Mouse (Mus musculus) frontal cortex, postnatal 25 days (tissue): Measurements from ENCODE around the gene Vmn1r49.
"Not testable (repeated sequence)": the region's sequence is repeated elsewhere in the genome, so short reads cannot be mapped to it uniquely, and the experiment has no call there.

Experiments
- DNase-seq, 2 experiments: peaks; one replicate each; pipeline ENCODE4 v3.0.0; 2022; ENCODE audit warnings: low spot score in 2 of 2

The Vmn1r49 gene

GRCm38 (mm10) chr6:90078406-90078805 lies at the start of gene Vmn1r49:
TSS of gene Vmn1r49 (minus strand) at chr6:90078506.
- DNase-seq, result no peak

GRCm38 (mm10) chr6:90122296-90122695 lies 44.0 kb upstream of the Vmn1r49 start, which contains the start of gene Vmn1r51:
TSS of gene Vmn1r51 (plus strand) at chr6:90122596.
- DNase-seq, result not testable (repeated sequence)

GRCm38 (mm10) chr6:90101130-90101529 lies 22.8 kb upstream of the Vmn1r49 start, which contains the start of gene Vmn1r50:
TSS of gene Vmn1r50 (plus strand) at chr6:90101430.
- DNase-seq, result no peak

- DNase-seq, result no peak
Observed at GRCm38 (mm10) chr6:90100566-90100965, 22.3 kb upstream of the Vmn1r49 start.

GRCm38 (mm10) chr6:90036741-90037140 lies 41.6 kb downstream of the Vmn1r49 start, which contains the start of gene Vmn1r48:
TSS of gene Vmn1r48 (minus strand) at chr6:90036841.
- not testable (repeated sequence) for DNase-seq
